In the genomic region with DNA sequence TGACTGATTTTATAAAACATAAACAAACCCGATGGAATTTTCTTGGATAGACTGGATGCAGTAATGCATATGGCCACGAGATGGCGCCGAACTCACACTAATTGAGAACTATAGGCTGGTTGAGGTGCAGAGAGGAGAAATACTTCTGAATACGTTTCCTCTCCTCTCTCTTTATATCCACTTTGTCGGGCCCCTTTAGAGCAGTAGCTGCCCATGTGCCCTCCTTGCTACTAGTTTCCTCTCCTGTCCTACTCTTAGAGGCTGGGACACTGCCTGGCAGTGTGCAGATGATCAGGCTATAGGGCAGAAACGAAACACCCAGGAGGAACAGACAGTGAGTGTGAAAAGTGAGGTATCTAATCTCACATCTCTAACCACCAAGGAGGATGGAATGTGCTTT, we compare ENCODE assay signal across 8 mouse cellular contexts. TPM values are rescaled to one million over a fixed set of nuclear protein-coding genes. Genes with fewer than 3 reads are reported as not detected.
DNase-seq lines count a peak whose midpoint lies in the region; ATAC-seq and TF ChIP-seq lines count a peak whose summit lies in the region.

No protein-coding gene starts in this region.

- DNase-seq in ovary, postnatal 10 days (ENCODE audit: low spot score), result peak; percentile 24
- DNase-seq in ovary, adult 18-20 months (ENCODE audit: low spot score), result no peak
- DNase-seq in embryo, embryonic 10 days (ENCODE audit: low spot score), result peak; percentile 86
- DNase-seq in heart, adult 8-10 months (ENCODE audit: low spot score), result peak; percentile 59
- DNase-seq in kidney, adult 2 months, result peak; percentile 70
- DNase-seq in limb, embryonic 11.5 days (ENCODE audit: low spot score), result peak; percentile 81
- peak in 1 of 2 experiments; percentile 29 for DNase-seq in spleen, adult 2 months (ENCODE audit: low read depth in 1 of 2, low spot score in 2 of 2)

- no peaks in the 10 kb centered on the region for H3K27me3 ChIP-seq in kidney, adult 2 months (replicated peaks; ENCODE audit: control insufficient read depth, insufficient read depth, low read length)
- H3K27me3 ChIP-seq in limb, embryonic 11.5 days (ENCODE audit: control insufficient read depth, insufficient read depth, low read length), result no peaks in the 10 kb centered on the region
- no peaks in the 10 kb centered on the region for H3K27me3 ChIP-seq in midbrain, embryonic 13.5 days
- no peaks in the 10 kb centered on the region for H3K27me3 ChIP-seq in spleen, adult 2 months (ENCODE audit: control insufficient read depth, insufficient read depth, low read length)

- no peak overlapping the region for H3K4me2 ChIP-seq in limb, embryonic 11.5 days (ENCODE audit: low read depth, severe bottlenecking)
- peak overlapping the region; percentile 36; the same call in 1 of the 2 replicates for H3K4me2 ChIP-seq in midbrain, embryonic 13.5 days (replicated peaks)

- H3K27ac ChIP-seq in kidney, adult 2 months (ENCODE audit: insufficient read depth, low read depth, low read length), result no peak overlapping the region
- H3K27ac ChIP-seq in limb, embryonic 11.5 days (replicated peaks; ENCODE audit: low read depth, low read length), result no peak overlapping the region
- H3K27ac ChIP-seq in midbrain, embryonic 13.5 days, result no peak overlapping the region
- no peak overlapping the region for H3K27ac ChIP-seq in spleen, adult 2 months (ENCODE audit: insufficient read depth, low read length)

- TF ChIP-seq POLR2A in kidney, adult 2 months (IDR thresholded peaks at IDR 0.05; ENCODE audit: low read depth, low read length), result no peak
- TF ChIP-seq POLR2A in spleen, adult 2 months (IDR thresholded peaks at IDR 0.05; ENCODE audit: low read depth, low read length), result no peak

- H3K4me1 ChIP-seq in kidney, adult 2 months (ENCODE audit: control insufficient read depth, insufficient read depth, low read length), result no peaks in the 10 kb centered on the region
- no peaks in the 10 kb centered on the region for H3K4me1 ChIP-seq in limb, embryonic 11.5 days (ENCODE audit: control insufficient read depth, insufficient read depth, low read length)
- no peaks in the 10 kb centered on the region for H3K4me1 ChIP-seq in midbrain, embryonic 13.5 days (replicated peaks)
- no peaks in the 10 kb centered on the region for H3K4me1 ChIP-seq in spleen, adult 2 months (ENCODE audit: control insufficient read depth, insufficient read depth, insufficient read length)

- no peak overlapping the region for H3K9ac ChIP-seq in limb, embryonic 11.5 days (ENCODE audit: low read length)
- H3K9ac ChIP-seq in midbrain, embryonic 13.5 days (replicated peaks), result no peak overlapping the region

- ATAC-seq in limb, embryonic 11.5 days (ENCODE audit: insufficient number of reproducible peaks, low FRiP score, low TSS enrichment, low read depth), result no peak
- ATAC-seq in midbrain, embryonic 13.5 days, result peak; percentile 75

- H3K36me3 ChIP-seq in kidney, adult 2 months (ENCODE audit: control insufficient read depth, insufficient read depth, low read length), result no peaks in the 10 kb centered on the region
- no peaks in the 10 kb centered on the region for H3K36me3 ChIP-seq in limb, embryonic 11.5 days (ENCODE audit: control insufficient read depth, insufficient read depth, low read length)
- H3K36me3 ChIP-seq in midbrain, embryonic 13.5 days, result no peaks in the 10 kb centered on the region
- H3K36me3 ChIP-seq in spleen, adult 2 months (ENCODE audit: control insufficient read depth, insufficient read depth, low read length), result no peaks in the 10 kb centered on the region

- no peaks in the 10 kb centered on the region for H3K9me3 ChIP-seq in limb, embryonic 11.5 days (ENCODE audit: control insufficient read depth, low read length)
- H3K9me3 ChIP-seq in midbrain, embryonic 13.5 days, result no peaks in the 10 kb centered on the region

- H3K4me3 ChIP-seq in kidney, adult 2 months (ENCODE audit: insufficient read depth, low read depth, low read length), result no peak overlapping the region; the same call in 1 of the 2 replicates
- no peak overlapping the region for H3K4me3 ChIP-seq in limb, embryonic 11.5 days (ENCODE audit: low read depth, low read length)
- H3K4me3 ChIP-seq in midbrain, embryonic 13.5 days (replicated peaks), result no peak overlapping the region
- no peak overlapping the region for H3K4me3 ChIP-seq in spleen, adult 2 months (ENCODE audit: extremely low read depth, insufficient read depth, insufficient read length)

- 5% methylated on average over 7 of the region's 7 CpGs for WGBS in kidney, adult 2 months
- WGBS in limb, embryonic 11.5 days, result 13% methylated on average over 7 of the region's 7 CpGs
- WGBS in midbrain, embryonic 13.5 days, result 11% methylated on average over 7 of the region's 7 CpGs
- WGBS in spleen, adult 2 months, result 3% methylated on average over 7 of the region's 7 CpGs

- TF ChIP-seq CTCF in kidney, adult 2 months (conservative IDR thresholded peaks at IDR 0.05; ENCODE audit: insufficient read depth, insufficient read length, low read depth, low read length), result peak; percentile 46
- peak; percentile 33; the same call in 1 of the 2 replicates for TF ChIP-seq CTCF in spleen, adult 2 months (IDR thresholded peaks at IDR 0.05; ENCODE audit: extremely low read depth, insufficient read depth, insufficient read length, insufficient replicate concordance)

RNA-seq across cellular contexts. Expression of a gene that starts 16.7 kb away (rescaled TPM):
- total RNA-seq in heart, adult 8-10 months (2022), result not detected
- polyA plus RNA-seq in kidney, adult 2 months (2012; rRNA removed), result 36.0 and 48.1 TPM in 2 replicates
- polyA plus RNA-seq in limb, embryonic 11.5 days (2014; fragmentation: Nextera tagmentation; extraction: Ambion mirVana), result 0.08 TPM in 1 of 2 replicates, not detected in the other
- not detected in 2 replicates for polyA plus RNA-seq in midbrain, embryonic 13.5 days (2015; fragmentation: Nextera tagmentation; extraction: Ambion mirVana)
- 0.44 TPM in 1 of 2 replicates, not detected in the other for polyA plus RNA-seq in spleen, adult 2 months (2012; rRNA removed)

RNA-seq across cellular contexts. Expression of a gene that starts 33.2 kb away (rescaled TPM):
- total RNA-seq in heart, adult 8-10 months (2022), result not detected
- not detected in 2 replicates for polyA plus RNA-seq in kidney, adult 2 months (2012; rRNA removed)
- polyA plus RNA-seq in limb, embryonic 11.5 days (2014; fragmentation: Nextera tagmentation; extraction: Ambion mirVana), result not detected in 2 replicates
- not detected in 2 replicates for polyA plus RNA-seq in midbrain, embryonic 13.5 days (2015; fragmentation: Nextera tagmentation; extraction: Ambion mirVana)
- polyA plus RNA-seq in spleen, adult 2 months (2012; rRNA removed), result not detected in 2 replicates

Comparison
In these comparisons a context has a peak if more than half of its experiments do, and no peak if none do; other contexts are left out.
1. RNA of a gene that starts 16.7 kb away (polyA plus RNA-seq): 36.0 to 48.1 TPM in kidney, adult 2 months; 0.44 TPM in spleen, adult 2 months, 0.08 TPM in limb, embryonic 11.5 days and not detected in midbrain, embryonic 13.5 days; every median in the first group is over 10 times any median in the second.